Mouse (Mus musculus) C2C12 (cell line): ENCODE measurements at regions not wholly inside any gene's neighbourhood (a gene's known extent, or its start where the extent isn't known, plus 50 kb on each side); places are given as distances from the start of the nearest gene placed in this dataset.

Experiments
- CTCF ChIP-seq: IDR thresholded peaks from one replicate; pipeline ENCODE4 v1.5.1; 2011; ENCODE audit not compliant: control insufficient read depth, insufficient read depth, insufficient read length
- MYOD1 ChIP-seq: IDR thresholded peaks from one replicate; pipeline ENCODE4 v1.6.1; 2011; ENCODE audit warnings: low read depth; ENCODE audit not compliant: control insufficient read depth, insufficient read length

- TF ChIP-seq CTCF (no peak), MYOD1 (no peak)
Observed at GRCm38 (mm10) chr4:125219209-125219608, 91.6 kb upstream of the Zc3h12a start.
